Mouse (Mus musculus) CD4-positive, CD25-positive, alpha-beta regulatory T cell, adult 2 months (primary cell): Measurements from ENCODE around the gene Spata48.

ENCODE experiments used
- DNase-seq: peaks from one replicate; pipeline ENCODE4 v3.0.0-alpha.2; 2012; ENCODE audit warnings: low read depth, low spot score

Spata48 gene

GRCm38 (mm10) chr11:11536295-11536694 is 74.4 kb downstream of the Spata48 start:
- DNase-seq = no peak

GRCm38 (mm10) chr11:11545948-11546347 is 84.1 kb downstream of the Spata48 start:
- no peak for DNase-seq

GRCm38 (mm10) chr11:11546903-11547511 is 85.1 kb downstream of the Spata48 start:
- DNase-seq = no peak

- DNase-seq = no peak
Observed at GRCm38 (mm10) chr11:11547597-11548240, 85.8 kb downstream of the Spata48 start.

- DNase-seq = no peak
Observed at GRCm38 (mm10) chr11:11555563-11555962, 93.7 kb downstream of the Spata48 start.

- no peak for DNase-seq
Observed at GRCm38 (mm10) chr11:11556186-11556585, 94.3 kb downstream of the Spata48 start.

GRCm38 (mm10) chr11:11557173-11557967 is 95.5 kb downstream of the Spata48 start:
- peak; percentile 92 for DNase-seq

GRCm38 (mm10) chr11:11558662-11559061 is 96.8 kb downstream of the Spata48 start:
- no peak for DNase-seq

- no peak for DNase-seq
Observed at GRCm38 (mm10) chr11:11559099-11559686, 97.3 kb downstream of the Spata48 start.

GRCm38 (mm10) chr11:11561118-11561517 is 99.2 kb downstream of the Spata48 start:
- no peak for DNase-seq

GRCm38 (mm10) chr11:11564266-11565044 is 102.6 kb downstream of the Spata48 start:
- peak; percentile 78 for DNase-seq
